Mouse (Mus musculus): ENCODE results near the gene Kdm4a.

DNA sequence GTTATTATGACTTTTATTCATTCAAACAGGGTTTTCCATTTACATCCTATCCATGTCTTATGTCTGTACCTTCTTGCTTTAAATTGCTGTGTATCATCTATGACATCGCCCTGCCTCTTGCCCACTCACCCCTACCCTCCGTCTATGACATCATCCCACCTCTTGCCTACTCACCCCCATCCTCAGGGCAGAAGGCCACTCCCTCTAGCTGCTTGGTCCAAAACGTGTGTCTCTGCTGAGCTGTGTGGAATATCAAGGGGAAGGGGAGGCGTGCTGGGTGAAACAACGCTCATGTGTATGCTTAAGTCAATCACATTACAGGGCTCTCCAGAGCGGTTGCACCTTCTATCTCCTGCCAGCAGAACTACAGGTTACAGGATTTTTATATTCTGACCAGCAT is 83.8 kb downstream of the Kdm4a start:
- TF ChIP-seq TAL1 (IDR thresholded peaks at IDR 0.05; ENCODE audit: low read length) (no peak), GATA1 (IDR thresholded peaks at IDR 0.05; ENCODE audit: low read length) (no peak)

All from erythroblast, embryonic 14.5 days (primary cell).